ENCODE assay signal across 9 mouse cellular contexts in the genomic region with DNA sequence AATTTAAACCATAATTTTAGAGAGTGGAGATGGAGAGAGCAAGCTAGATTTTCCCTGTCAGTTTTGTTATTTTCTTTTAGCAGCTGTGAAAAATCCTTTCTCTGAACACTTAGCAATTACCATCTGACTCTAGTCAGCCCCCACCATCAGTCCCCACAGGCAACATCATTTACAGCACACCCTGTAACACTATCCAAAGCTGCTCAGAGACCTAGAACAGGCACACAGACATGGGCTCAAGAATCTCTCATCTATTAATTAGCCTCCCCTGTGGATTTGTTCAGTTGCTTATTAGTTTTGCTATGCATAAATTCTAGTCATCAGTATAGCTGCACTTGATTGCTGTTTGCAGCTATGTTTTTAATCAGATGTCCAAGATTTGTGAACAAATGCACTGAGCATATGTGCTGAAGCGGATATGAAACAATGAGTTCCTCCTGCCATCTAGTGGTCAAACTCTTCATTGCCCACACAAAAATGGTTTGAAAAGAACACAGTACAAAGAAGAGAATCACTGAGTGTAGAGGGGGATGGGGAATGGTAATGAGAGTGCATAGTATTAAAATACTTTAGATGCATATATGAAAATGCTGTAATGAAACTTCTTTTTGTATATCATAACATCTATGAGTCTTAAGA.
DNase-seq lines count a peak whose midpoint lies in the region; ATAC-seq and TF ChIP-seq lines count a peak whose summit lies in the region.
"Had no signal": no experiment of that assay in that cellular context is flagged by ENCODE, and none has a peak within 500 bp of the region (broad histone marks: within the 10 kb centered on the region; RNA-seq: fewer than 3 reads in every experiment).

No protein-coding gene starts in this region.

- no peak overlapping the region for H3K9ac ChIP-seq in intestine, embryonic 15.5 days
- H3K9ac ChIP-seq: liver, embryonic 13.5 days had no signal

- H3K4me2 ChIP-seq in intestine, embryonic 15.5 days (replicated peaks), result no peak overlapping the region
- H3K4me2 ChIP-seq: liver, embryonic 13.5 days had no signal

- peak; percentile 22 for TF ChIP-seq CTCF in G1E (IDR thresholded peaks at IDR 0.05; ENCODE audit: low read depth, low read length)

- no peaks in the 10 kb centered on the region for H3K9me3 ChIP-seq in G1E (replicated peaks)
- no peaks in the 10 kb centered on the region for H3K9me3 ChIP-seq in intestine, embryonic 15.5 days
- H3K9me3 ChIP-seq: liver, embryonic 13.5 days had no signal

- peak; percentile 36 for DNase-seq in heart, adult 8-10 months (ENCODE audit: low spot score)
- DNase-seq in heart, postnatal 25 days (ENCODE audit: low spot score), result no peak
- no peak for DNase-seq in G1E (ENCODE audit: low spot score)
- peak; percentile 79 for DNase-seq in embryo, embryonic 10 days (ENCODE audit: low spot score)
- peak; percentile 31 for DNase-seq in lung, postnatal 25 days (ENCODE audit: low spot score)
- no peak for DNase-seq in spleen, postnatal 14 days (ENCODE audit: low spot score in 2 of 2)
- no peak for DNase-seq in thymus, postnatal 0 days (ENCODE audit: low spot score)
- DNase-seq: liver, embryonic 13.5 days had no signal

- no peaks in the 10 kb centered on the region for H3K36me3 ChIP-seq in G1E (replicated peaks)
- no peaks in the 10 kb centered on the region for H3K36me3 ChIP-seq in intestine, embryonic 15.5 days
- H3K36me3 ChIP-seq: liver, embryonic 13.5 days had no signal

- intact Hi-C loops in heart, postnatal 25 days (cut with DNase I), result loop anchor here (5.0 kb wide), 2 partner anchors 187 to 747 kb away; no protein-coding TSS in a partner anchor

- H3K27ac ChIP-seq in intestine, embryonic 15.5 days, result no peak overlapping the region
- H3K27ac ChIP-seq: liver, embryonic 13.5 days had no signal

- H3K4me1 ChIP-seq in G1E (ENCODE audit: insufficient read depth, low read depth, low read length), result no peaks in the 10 kb centered on the region
- H3K4me1 ChIP-seq in intestine, embryonic 15.5 days (replicated peaks), result no peaks in the 10 kb centered on the region
- H3K4me1 ChIP-seq: liver, embryonic 13.5 days had no signal

- 20% methylated on average over 1 of the region's 1 CpGs for WGBS in intestine, embryonic 15.5 days

- peak; percentile 28; the same call in 1 of the 2 replicates for ATAC-seq in G1E (ENCODE audit: extremely low read depth, insufficient number of reproducible peaks, low FRiP score, poor library complexity, severe bottlenecking)
- peak; percentile 41; the same call in 1 of the 2 replicates for ATAC-seq in intestine, embryonic 15.5 days

- no peak overlapping the region for H3K4me3 ChIP-seq in G1E (ENCODE audit: low read depth, low read length)
- no peak overlapping the region for H3K4me3 ChIP-seq in intestine, embryonic 15.5 days (replicated peaks)
- H3K4me3 ChIP-seq: liver, embryonic 13.5 days had no signal

- H3K27me3 ChIP-seq in G1E (ENCODE audit: insufficient read depth, low read length), result peaks cover 2% of the 10 kb centered on the region; the same call in 1 of the 2 replicates
- no peaks in the 10 kb centered on the region for H3K27me3 ChIP-seq in intestine, embryonic 15.5 days (replicated peaks)
- H3K27me3 ChIP-seq: liver, embryonic 13.5 days had no signal

Comparison
In these comparisons a context has a peak if more than half of its experiments do, and no peak if none do; other contexts are left out.
1. DNase-seq: peak in heart, adult 8-10 months (single experiment), embryo, embryonic 10 days (single experiment) and lung, postnatal 25 days (single experiment); none in heart, postnatal 25 days (single experiment), G1E (single experiment), spleen, postnatal 14 days (0 of 2) and thymus, postnatal 0 days (single experiment).